Mouse (Mus musculus): ENCODE results near the gene Lpin2. TPM values are rescaled to one million over a fixed set of nuclear protein-coding genes. Genes with fewer than 3 reads are reported as not detected.

Lpin2 gene
- polyA plus RNA-seq, 1 experiment from 2014 or later, result 65.8 TPM

DNA sequence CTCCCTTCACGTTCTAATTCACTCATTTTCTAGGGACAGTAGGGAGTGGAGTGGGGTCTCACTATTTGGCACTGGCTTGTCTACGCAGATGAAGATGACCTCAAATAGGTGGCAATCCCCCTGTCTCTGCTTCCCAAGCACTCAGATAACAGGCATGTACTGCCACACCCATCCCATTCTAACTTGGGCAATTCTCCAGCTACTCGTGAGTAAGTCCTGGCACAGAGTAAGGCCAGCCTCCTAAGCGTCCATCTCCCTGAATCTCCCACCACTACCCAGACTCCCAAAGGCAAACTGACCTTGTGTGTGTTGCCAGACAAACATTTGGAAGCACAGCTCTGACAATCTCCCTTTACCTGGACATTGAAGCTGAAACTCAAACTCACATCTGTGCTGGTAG lies 110.5 kb downstream of the Lpin2 start:
- TF ChIP-seq EP300 (IDR thresholded peaks at IDR 0.05), result no peak
- no peak for TF ChIP-seq CTCF (IDR thresholded peaks at IDR 0.05)
- no peak for ATAC-seq
- no peaks in the 10 kb centered on the region for H3K27me3 ChIP-seq (replicated peaks; ENCODE audit: insufficient read depth, low read length)
- H3K4me3 ChIP-seq (ENCODE audit: low read depth, low read length), result no peak overlapping the region
- no peak overlapping the region for H3K27ac ChIP-seq (ENCODE audit: low read length)
- H3K4me1 ChIP-seq (ENCODE audit: insufficient read depth, low read depth, low read length), result no peaks in the 10 kb centered on the region
- no peaks in the 10 kb centered on the region for H3K36me3 ChIP-seq (ENCODE audit: insufficient read depth, low read length)
- no peaks in the 10 kb centered on the region for H3K9me3 ChIP-seq (ENCODE audit: low read length)
- H3K4me2 ChIP-seq (replicated peaks; ENCODE audit: low read depth, low read length), result no peak overlapping the region
- WGBS, result 44% methylated on average over 4 of the region's 4 CpGs
- no peak for DNase-seq (ENCODE audit: low spot score)
- H3K9ac ChIP-seq (replicated peaks; ENCODE audit: low read depth), result no peak overlapping the region

DNA sequence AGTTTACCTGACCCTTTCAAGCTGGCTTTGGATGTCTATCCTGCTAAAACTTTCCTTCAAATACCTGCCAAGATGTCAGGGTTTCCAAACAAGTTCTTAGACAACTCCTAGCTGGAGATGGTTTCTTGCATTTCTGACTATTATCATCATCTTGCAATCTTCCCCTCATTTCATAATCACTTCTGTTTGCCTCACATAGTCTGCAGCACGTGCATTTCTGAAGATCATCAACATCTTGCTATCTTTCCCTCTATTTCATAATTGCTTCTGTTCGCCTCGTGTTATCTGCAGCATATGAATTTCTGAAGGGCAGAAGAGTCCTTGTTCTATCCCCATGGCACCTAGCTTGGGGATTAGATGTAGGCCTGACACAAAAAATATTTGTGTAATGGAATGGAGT lies 112.2 kb downstream of the Lpin2 start:
- no peaks in the 10 kb centered on the region for H3K9me3 ChIP-seq (ENCODE audit: low read length)
- no peak for TF ChIP-seq EP300 (IDR thresholded peaks at IDR 0.05)
- no peak for TF ChIP-seq CTCF (IDR thresholded peaks at IDR 0.05)
- no peak overlapping the region for H3K27ac ChIP-seq (ENCODE audit: low read length)
- 63% methylated on average over 3 of the region's 3 CpGs for WGBS
- H3K4me2 ChIP-seq (replicated peaks; ENCODE audit: low read depth, low read length), result no peak overlapping the region
- no peak overlapping the region for H3K4me3 ChIP-seq (ENCODE audit: low read depth, low read length)
- no peaks in the 10 kb centered on the region for H3K27me3 ChIP-seq (replicated peaks; ENCODE audit: insufficient read depth, low read length)
- H3K36me3 ChIP-seq (ENCODE audit: insufficient read depth, low read length), result no peaks in the 10 kb centered on the region
- no peak overlapping the region for H3K9ac ChIP-seq (replicated peaks; ENCODE audit: low read depth)
- DNase-seq (ENCODE audit: low spot score), result peak; percentile 60
- H3K4me1 ChIP-seq (ENCODE audit: insufficient read depth, low read depth, low read length), result no peaks in the 10 kb centered on the region
- no peak for ATAC-seq

Other genes starting within 250 kb of the Lpin2 start
- gene Myom1, start 179.9 kb upstream of the Lpin2 start, polyA plus RNA-seq (2015; fragmentation: Nextera tagmentation; extraction: Ambion mirVana), result 9.2 and 12.7 TPM in 2 replicates
- 1,283 and 1,300 TPM in 2 replicates for gene Myl12a, start 179.7 kb upstream of the Lpin2 start, polyA plus RNA-seq (2015; fragmentation: Nextera tagmentation; extraction: Ambion mirVana)
- gene Emilin2, start 129.4 kb downstream of the Lpin2 start, polyA plus RNA-seq (2015; fragmentation: Nextera tagmentation; extraction: Ambion mirVana), result 4.3 and 5.0 TPM in 2 replicates

Data from lung, postnatal 0 days (tissue).